Mouse (Mus musculus): Measurements from ENCODE around the gene Radil.

The Radil gene

GRCm38 (mm10) chr5:142550706-142551652 is at the start of gene Radil:
Gene Radil (minus strand): TSS chr5:142551098.
- peak; percentile 100 for DNase-seq

DNA sequence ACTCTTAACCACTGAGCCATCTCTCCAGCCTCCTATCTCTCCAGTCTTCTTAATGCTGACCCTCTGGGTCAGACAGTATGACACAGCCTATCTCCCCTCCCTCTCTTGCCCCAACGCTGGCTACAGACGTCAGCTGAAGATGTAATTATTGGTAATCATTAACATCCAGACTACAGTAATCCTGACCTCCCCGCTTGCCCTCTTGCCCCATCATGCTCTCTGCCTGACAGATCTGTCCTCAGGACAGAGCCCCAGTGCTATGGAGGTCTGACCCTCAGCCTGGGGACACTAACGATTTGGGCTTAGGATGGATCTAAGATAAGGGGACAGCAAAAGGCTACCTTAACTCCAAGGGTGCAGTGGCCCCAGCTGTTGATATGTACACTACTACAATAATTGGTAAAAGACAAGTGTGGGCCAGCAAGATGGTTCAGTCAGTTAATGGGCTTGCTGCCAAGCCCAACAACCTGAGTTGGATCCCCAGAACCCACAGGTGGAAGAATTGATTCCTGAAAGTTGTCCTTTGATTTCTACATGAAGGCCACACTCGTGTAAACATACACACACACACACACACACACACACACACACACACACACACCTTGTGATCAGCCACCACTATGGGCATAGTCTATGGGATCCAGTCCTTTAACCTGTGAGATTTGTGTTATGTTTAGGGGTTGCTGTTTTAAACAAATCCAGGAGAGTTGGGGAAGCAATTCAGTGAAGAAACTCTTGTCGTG is 46.9 kb upstream of the Radil start:
- DNase-seq, result no peak

GRCm38 (mm10) chr5:142596723-142597122 is 45.8 kb upstream of the Radil start:
- DNase-seq, result no peak

- peak; percentile 64 for DNase-seq
Measured at GRCm38 (mm10) chr5:142595698-142596097, 44.8 kb upstream of the Radil start.

DNA sequence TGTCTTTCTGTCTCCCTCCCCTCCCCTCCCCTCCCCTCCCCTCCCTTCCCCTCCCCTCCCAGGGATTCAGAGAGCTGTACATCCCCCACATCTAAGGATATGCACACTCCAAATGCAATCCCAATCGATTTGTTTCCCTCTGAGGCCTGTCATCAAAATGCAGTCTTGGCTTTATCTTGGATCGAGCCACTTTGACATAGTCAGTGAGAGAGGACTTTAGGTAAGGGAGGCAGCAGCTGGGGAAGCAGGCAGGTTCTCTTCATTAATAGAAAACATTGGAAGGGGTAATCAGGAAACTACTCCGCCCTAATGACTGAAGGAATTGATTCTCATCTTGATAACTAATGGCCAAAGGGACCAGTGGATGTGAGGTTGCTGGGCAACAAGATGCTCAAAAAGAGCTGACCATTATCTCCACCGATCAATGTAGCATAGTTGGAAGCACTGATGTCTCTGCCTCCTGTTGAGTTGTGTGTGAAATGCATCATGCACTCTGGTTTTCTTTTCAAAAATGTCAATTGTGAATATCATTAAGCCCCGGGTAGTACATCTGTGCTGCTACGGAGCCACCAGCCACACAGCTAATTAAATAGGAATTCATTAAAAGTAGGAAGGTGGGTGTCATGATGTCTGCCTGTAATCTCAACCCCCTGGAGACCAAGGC is 40.2 kb upstream of the Radil start:
- DNase-seq, result no peak

DNA sequence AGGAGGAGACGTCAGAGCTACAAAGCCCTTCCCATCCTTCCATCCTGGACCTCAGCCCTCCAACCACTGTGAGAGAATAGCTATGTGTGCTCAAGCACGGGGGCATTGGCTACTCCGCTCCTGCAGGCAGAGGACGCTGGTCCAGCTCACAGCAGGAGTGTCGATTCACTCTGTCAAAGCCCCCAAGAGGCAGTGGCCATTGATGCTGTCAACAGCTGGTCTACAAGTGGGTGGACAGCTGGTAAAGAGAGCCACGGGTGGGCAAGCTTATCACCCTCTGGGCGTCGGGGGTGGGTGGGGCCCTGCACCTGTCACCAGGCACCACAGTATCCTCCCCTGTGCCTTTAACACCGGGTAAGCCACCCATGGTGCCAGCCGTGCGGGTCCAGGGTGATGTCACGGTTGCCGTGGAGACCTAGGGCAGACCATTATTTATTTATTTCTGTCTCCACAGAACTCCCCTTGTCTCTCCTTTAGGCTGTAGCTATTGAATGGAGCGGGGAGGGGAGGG is 32.8 kb upstream of the Radil start:
- no peak for DNase-seq

- DNase-seq, result peak; percentile 71
Measured at GRCm38 (mm10) chr5:142581517-142581916, 30.6 kb upstream of the Radil start.

DNA sequence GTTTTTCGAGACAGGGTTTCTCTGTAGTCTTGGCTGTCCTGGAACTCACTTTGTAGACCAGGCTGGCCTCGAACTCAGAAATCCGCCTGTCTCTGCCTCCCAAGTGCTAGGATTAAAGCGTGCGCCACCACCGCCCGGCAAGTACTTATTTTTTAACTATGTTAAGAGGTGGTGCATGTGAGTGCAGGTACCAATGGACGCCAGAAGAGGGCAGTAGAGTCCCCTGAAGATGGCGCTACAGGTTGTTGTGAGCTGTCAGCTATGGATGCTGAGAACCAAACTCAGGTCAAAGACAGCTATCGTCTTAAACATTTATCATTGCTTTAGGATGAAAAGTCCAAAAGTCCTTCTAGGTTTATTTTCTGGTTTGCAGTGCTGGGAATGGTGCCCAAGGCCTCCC is 27.3 kb upstream of the Radil start:
- DNase-seq, result no peak

- DNase-seq, result no peak
Measured at GRCm38 (mm10) chr5:142576832-142577231, 25.9 kb upstream of the Radil start.

- no peak for DNase-seq
Measured at GRCm38 (mm10) chr5:142574323-142575057, 23.6 kb upstream of the Radil start.

GRCm38 (mm10) chr5:142564606-142565005 is 13.7 kb upstream of the Radil start:
- DNase-seq, result no peak

DNA sequence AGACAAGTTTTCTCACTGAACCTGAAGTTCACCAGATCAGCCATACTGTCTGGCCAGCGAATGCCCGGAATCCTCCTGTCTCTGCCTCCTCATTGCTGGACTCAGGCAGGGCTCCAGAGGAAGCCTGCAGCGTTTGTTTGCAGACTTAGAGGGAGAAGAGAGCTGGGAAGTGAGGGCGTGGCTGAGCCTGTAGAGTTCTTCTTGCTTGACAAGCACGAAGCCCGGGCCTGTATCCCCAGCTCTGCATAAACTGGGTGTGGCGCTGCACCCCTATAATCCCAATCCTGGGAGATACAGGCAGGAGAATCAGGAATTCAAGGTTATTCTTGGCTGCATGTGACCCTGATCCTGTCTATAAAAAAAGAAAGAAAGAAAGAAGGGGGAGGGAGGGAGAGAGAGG is 9.4 kb upstream of the Radil start:
- DNase-seq, result no peak

DNA sequence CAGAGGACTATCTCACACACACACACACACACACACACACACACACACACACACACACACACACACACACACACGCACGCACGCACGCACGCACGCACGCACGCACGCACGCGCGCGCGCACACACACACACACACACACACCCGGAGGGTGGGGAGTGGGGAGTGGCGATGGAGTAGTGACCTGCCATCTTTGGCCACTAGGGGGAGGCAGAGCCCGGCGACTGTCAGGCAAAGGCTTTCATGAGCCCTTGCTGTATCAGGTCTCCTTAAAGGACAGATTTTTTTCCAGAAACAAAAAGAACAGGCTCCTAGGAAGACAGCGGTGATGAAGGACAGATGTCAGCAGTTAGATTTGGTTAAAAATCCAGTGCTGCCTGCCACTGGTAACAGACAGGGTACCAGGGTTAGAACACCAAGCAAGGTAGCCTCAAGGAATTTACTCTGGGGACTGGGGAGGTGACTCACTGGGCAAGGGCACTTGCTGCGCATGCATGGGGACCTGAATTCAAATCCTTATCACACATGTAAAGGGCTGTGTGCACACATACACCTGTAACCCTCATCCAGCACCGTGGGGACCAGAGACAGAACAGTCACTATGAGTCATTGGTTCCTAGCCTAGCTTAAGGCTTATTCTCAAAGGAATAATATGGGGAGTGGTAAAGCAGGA is 6.6 kb upstream of the Radil start:
- peak; percentile 90 for DNase-seq

- no peak for DNase-seq
Measured at GRCm38 (mm10) chr5:142556721-142557120, 5.8 kb upstream of the Radil start.

- no peak for DNase-seq
Measured at GRCm38 (mm10) chr5:142555866-142556265, 5.0 kb upstream of the Radil start.

GRCm38 (mm10) chr5:142549961-142550705 is 765 bp downstream of the Radil start:
- no peak for DNase-seq

DNA sequence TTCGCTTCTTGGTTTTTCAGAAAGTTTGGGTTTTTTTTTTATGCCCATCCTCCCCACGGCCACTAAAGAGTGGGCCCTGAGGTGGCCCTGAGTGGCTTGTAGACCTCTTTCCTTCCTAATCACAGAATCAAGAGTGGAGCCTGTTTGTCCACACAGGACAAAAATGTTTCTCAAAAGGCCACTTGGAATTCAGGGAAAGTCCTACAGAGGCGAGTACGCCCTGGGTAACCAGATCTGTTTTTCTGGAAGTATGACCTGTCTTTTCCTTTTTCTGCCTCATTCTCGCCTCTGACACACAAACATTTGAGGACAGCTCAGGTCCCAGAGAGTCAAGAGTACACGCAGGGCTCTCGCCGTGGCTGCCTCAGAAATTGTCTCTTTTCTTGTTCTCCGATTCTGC is 1.5 kb downstream of the Radil start:
- DNase-seq, result no peak

- DNase-seq, result no peak
Measured at GRCm38 (mm10) chr5:142547066-142547465, 3.8 kb downstream of the Radil start.

DNA sequence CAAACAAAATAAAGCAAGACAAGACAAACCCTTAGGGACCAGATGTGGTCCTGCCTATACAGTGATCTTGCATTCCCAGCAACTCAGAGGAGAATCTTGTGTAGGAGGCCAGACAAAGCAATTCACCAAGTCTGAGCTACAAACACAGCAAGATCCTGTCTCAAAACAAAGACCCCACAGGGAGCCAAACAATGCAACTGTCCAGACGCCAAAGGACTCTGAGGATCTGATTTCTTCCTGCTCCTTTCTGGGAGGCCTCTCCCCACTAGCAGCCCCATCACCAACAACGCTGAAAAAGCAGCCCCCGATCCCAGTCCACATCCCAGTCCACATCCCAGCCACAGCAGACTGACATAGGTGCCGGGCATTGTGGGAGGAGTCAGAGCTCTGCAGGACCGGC is 4.6 kb downstream of the Radil start:
- no peak for DNase-seq

GRCm38 (mm10) chr5:142545014-142545795 is 5.7 kb downstream of the Radil start:
- no peak for DNase-seq
